Mouse (Mus musculus) hindlimb bud, embryonic 11.5 days (tissue): ENCODE measurements at regions not wholly inside any gene's neighbourhood (a gene's known extent, or its start where the extent isn't known, plus 50 kb on each side); places are given as distances from the start of the nearest gene placed in this dataset.

Experiments used
- DNase-seq: peaks from one replicate; pipeline ENCODE4 v3.0.0-alpha.2; 2012; ENCODE audit warnings: low read depth, low spot score; ENCODE audit errors: extremely low spot score

DNA sequence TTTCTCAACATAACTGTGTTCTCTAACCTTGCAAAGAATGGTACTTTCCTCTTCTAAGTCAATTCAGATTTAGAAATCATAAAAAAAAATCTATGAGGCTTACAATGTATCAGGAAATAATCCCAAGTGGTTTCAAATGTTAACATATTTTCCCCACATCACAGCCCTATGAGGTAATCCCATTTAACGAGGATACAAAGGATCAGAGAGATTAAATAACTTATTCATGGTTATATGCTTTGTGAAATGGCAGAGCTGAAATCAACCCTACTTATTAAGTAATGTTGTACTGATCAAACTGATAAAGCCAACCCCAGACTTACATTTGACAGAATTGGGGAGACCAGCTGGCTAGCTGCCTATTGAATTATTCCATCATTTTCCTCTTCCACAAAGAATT lies 614.4 kb downstream of the Ntrk3 start:
- no peak for DNase-seq

DNA sequence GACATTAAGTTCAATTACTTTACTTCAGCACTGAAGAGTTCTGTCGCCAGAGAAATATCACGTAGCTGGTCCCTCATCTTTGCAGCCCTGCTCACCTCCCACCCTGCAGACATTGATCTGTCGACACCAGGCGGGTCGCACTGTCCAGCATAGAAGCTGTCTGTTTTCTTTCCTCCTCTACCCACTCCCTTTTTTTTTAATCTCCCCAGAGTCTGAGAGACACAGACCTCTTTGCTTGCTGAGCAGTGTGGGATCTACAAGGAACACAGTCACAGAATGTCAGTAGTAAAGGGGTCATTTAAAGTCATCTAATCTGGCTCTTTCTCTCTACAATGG lies 616.7 kb downstream of the Ntrk3 start:
- no peak for DNase-seq

DNA sequence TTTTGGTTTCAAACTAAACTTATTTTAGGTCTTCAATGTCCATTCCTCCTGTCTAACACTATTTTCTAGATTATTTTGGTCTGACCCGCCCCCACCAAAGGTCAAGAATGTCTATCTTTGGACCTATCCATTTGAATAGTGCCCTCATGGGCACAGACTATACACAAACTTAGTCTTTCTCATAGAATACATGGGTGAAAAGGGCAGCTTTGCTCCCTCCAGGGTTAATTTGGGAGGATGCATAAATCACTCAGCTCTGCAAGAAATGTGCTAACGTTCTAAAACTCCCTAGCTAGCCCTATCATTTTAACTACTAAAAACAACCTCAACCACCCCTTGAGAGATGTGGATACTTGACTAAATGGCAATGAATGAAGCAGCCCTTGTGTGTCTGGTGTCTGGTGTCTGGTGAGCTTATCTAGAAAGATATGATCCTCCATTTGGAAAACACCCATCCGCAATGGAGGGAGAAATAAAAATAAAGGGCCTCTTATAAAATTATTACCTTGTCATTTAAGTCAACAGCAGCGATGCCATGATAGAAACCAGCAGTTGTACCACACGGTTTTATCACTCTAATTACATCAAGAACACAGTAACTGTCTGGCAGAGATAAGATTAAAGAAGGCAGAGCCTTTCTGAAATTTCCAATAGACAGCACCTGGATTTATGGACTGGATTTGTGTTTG lies 617.2 kb downstream of the Ntrk3 start:
- no peak for DNase-seq

DNA sequence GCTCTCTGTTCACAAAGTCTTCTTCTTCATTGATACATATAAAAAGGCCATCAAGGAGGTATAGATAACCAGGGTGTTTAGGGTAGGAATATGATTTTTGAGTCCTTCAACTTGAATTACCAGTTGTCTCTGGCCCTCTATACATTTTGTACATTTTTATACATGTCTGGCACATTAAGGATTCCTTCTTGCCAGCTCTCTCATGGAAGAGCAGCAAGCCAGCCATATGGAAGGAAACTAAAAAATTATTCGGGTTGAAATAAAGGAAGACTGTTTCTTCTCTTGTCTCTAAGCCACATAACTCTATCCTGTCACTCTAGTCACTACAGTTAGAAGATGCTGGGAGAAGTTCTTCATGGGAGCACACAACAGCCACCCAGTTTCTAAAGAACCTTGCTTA lies 618.0 kb downstream of the Ntrk3 start:
- no peak for DNase-seq

DNA sequence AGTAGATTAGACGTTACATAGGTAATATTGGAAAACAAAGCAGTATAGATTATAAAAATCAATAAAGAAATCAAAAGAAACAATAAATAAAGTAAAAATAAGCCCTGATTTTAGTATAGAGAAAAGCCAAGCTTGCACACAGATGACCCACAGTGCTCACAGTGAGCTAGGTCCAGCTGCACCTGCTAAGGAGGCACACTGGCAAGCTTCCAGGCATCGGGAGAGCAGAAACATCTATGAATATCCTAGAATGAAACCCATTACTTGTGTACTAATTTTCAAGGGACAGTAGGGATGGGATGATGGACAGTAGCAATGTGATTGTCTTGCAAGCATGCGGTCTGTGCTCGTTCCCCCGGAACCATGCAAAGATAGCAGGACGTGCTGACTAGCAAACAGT lies 626.5 kb downstream of the Ntrk3 start:
- no peak for DNase-seq

DNA sequence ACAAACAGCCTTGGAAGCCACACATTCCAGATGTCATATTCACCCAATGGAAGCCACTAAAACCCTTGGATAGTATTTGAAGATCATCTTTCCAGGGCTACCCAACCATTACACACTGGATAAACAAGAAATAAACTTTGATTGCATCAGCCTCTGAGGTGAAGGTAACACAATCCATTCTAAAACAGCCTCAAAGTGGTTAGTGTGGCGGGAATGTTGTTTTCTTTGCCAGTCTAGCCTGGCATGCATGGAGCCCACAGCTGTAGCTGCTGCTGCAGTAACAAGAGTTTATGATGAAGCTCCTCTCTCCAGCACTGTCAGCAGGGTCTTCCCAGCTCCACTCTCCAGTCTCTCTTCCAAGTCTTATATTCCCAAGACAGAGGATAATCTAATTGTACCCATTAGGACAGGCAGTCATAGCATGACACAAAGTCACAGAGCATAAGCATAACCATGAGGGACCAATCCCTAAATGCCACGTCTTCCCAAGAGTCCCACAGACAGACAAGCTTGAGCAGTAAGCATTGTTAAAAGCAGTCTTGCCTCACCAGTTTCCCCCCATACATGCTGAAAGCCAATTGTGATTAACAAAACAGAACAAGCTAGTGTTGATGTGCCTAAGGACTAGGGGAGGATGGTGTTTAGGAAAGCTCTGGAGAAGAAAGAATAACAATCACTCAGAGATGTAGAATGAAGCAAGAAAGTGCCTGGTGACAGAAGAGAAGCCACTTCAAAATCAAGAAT lies 634.1 kb downstream of the Ntrk3 start:
- DNase-seq, result no peak

DNA sequence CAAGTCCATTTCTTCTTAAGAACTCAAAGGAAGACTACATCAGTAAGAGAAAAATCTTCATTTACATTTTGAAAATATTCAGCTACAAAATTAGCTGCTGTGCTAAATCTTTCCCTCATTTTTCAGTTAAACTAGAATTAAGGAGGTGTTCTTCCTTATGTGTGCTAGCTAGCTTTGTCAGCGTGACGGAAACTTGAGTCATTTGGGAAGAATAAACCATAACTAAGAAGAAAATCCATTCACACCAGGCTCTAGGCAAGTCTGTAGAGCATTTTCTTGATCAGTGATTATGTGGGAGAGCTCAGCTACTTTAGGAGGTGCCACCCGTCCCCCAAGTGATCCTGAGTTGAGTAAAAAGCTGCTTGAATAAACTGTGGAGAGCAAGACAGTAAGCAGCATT lies 635.4 kb downstream of the Ntrk3 start:
- no peak for DNase-seq

DNA sequence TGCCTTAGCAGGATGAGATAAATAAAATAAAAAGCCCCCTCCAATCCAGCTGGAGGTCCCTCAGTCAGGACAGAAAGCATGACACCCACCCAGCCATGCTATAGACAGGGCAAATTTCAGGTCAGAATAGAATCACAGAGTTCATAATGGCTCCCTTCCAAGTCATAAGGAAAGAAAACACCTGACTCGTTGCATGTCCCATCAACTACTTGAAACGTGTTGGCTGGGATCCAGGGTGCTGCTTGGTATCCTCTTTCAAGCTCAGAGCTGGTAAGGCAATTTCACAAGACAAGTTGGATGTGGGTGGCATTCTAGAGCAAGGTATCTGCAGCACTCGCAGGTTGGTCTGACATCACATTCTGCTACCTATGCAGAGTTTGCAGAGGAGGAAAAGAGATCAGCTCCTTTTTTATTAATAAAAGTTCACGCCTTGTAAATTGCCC lies 651.2 kb downstream of the Ntrk3 start:
- DNase-seq, result no peak

DNA sequence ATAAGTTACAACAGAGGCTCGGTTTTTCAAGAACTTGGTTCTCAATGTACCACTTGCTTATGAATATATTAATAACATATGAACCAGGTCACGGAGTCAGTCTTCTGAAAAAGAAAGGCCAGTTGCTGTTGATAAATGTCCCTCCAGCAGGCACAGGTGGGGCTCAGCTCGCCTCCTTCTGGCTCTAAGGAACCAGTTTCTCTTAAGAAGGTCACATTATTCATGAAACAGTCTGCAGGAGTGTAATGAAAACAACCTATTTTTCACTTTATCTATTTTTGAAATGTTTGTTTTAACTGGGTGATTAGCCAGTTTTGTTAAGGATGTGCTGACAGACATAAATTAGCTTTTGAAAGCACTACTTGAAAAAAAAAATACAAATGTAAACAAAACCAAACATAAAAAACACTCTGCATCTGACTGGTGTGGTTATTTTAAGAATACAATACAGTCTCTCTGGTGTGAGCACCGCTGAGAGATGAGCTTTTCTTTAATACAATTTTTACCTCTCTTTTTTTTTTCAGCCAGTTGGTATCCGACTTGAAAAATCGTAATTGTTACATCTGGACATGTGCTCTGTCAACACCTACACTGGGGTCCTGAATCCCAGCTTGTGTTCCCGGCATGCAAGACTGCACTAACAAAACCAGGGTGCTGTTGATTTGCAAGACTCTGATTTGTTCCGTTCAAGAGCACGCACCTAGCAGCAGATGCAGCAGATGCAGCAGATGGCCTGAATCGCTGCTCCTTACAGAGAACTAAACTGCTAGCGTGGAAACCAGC lies 651.8 kb downstream of the Ntrk3 start:
- no peak for DNase-seq

DNA sequence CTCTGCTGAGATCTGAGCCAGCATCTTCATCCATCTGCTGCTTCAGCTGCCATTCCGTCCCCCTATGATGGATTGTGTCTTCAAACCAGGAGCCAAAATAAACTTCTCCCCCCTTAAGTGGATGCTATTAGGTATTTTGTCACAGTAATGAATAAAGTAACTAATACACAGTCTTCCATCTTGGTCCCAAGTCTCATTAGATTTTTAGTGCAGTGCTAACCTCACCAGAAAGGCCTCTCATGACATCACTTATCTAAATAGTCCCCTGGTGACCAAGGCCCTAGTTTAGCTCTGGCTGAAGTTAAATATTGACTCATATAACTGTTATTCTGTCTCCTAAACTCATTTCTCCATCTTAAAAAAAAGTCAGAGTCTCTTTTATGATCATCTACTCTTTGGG lies 658.1 kb downstream of the Ntrk3 start:
- no peak for DNase-seq

DNA sequence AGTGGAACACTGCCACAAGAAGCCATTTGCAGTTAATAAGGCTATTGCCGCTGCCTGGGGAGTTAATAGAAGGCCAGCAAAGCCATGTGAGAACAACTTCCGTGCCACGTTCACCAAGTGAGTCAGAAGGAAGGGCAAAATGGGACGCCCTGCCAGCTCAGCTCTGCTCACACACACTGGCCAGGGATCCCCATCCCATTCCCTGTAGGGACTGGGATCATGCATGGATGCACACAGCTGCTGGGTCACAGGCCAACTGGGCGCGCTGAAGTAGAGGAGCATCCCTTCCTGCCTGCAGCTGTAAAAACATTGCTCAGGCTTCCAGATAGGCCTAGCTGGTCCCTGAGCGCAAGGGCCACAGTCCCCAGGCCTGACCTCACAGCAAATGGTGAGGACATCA lies 666.7 kb downstream of the Ntrk3 start:
- DNase-seq, result no peak

DNA sequence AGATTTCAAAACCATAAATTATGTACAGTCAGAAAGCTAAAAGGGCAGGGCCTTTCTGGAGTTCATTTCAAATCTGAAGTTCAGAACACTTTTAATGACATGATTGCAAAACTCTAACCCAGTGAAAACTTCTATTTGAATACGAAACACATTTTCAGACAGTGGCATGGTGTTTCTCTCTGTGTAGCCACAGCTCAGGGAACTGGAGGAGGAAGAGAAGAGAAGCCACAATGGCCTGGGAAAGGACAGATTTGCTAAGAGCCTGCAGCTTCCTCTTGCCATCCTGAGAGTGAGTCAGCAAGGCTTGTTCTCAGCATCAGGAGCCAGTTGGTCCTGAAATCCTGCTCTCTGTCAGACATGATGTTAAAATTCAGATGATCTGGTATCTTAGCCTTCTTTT lies 676.2 kb downstream of the Ntrk3 start:
- no peak for DNase-seq

DNA sequence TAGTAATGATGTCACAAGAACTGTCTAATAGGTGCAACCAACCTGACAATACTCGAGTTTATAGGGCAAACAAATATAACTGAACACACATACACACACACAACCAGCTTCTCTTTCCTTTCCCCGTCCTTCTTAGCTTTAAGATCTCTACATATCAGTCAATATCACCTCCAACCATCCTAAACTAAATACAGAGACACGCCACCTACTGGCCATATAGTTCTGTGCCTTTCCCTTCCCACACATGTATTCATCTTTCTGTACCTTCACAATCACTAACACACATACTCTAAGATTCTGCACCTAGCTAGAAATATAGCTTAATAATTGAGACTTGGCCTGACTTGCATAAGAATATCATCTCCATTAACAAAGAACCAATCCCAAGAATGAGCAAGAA lies 688.2 kb downstream of the Ntrk3 start:
- DNase-seq, result no peak

DNA sequence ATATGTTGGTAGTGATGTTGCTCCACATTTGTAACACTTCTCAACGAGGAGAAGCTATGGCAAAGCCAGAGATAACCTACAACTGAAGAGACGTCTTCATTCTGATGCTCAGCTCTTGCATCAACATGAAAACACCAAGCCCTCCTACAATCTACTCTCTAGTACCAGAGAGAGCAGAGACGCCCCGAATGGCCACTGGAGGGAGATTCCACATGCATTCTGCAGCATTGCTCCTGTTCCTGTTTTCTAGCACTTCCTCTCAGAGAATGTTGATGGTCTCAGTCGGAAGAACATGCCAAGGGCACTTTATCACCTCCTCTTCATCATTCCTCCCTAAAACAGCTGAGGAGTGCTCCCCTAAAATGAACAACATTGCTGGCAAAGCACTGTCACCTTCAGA lies 692.4 kb downstream of the Ntrk3 start:
- DNase-seq, result no peak

DNA sequence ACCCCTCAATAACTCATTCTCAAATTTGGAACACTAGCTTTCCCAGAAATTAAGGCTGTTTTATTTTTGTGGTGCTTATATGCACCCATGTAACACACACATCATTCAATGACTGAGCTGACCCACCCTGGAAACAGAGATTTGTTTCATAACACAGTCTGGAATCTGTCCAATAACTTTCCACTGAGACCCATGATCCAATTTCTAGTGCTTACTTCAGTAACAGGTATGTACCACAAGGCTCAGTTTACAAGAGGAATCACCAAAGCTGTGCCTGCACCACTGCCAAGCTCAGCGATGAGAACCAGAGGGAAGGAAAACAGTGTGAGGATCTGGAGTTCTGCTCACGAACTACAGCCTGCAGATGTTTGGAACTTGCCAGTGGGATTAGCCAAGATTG lies 706.8 kb downstream of the Ntrk3 start:
- no peak for DNase-seq

DNA sequence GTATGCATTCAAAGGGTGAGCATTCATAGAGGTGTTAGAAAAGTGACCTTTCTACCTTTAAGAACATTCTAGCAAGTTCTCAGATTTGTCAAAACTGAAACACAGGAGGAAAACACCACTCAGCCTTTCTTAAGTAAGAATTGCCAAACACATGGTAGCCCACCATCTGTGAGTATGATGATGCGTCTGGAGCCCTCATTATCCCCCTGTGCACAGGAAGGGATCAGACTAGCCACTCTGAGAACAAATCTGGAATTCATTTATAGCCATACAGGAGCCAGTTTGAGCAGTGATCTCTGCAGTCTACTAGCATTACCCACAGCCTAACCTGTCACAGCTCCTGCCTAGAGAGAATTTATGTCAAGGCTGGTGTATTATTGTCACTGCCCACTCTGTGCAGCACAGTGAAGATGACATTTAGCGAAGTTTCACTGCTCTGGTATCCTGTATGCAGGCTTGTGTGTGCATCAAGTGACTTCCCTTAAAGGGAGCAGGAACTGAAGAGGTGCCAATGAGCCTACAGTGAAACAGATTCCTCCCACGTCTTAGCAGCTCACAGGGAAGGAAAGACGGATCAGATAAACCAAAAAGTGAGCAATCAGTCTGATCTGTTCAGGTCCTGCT lies 710.7 kb downstream of the Ntrk3 start:
- peak; percentile 24 for DNase-seq

DNA sequence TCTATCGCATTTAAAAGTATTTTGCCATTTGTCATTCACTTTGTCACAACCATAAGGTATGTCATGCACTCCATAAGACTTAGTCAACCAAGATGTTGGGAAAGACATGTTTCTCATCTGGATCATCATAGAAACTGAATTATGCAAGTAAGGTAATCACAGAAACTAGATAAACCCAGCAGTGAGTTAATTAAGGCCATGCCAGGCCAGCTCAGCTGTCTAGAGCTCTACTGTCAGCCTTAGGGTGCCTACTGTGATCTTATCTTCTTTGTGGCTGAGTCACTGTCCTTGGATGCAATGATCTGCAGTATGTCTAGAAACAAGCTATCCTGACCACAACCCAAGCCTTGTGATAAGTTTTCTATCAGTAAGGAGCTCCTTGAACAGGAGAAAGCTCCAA lies 714.2 kb downstream of the Ntrk3 start:
- no peak for DNase-seq

DNA sequence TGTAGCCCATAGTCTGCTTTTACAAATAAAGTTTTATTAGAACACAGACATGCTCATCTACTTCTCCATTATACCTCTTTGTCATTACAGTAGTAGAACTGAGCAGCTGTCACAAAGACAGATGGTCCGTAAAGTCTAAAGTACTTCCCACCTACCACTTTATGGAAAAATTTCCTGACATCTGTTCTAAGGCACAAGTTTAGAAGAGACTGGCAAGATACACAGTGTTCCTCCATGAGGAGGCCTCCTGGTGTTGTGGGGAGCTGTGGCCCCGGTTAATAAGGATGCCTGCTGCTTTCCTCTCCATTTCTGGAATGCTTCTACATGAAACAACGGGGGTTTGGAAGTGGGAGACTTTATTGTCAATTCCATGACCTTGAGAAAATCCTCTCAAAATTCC lies 714.7 kb downstream of the Ntrk3 start:
- DNase-seq, result no peak

DNA sequence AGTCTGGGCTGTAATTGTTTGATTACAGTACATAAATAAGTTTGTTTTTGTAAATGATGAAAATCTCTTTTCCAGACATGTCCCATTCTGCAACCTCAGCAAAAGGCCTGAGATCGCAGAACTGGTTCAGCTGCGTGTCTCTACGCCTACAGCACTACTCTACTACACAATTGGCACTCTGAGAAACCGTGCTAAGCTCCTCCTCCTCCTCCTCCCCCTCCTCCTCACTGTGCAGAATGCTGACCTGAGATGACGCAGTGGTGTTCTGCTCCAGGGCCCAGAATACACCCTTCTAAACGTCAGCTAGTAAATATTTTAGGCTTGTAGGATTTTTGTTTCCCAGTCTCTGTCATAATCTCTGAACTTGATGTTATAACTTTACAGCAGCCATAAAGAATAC lies 724.2 kb downstream of the Ntrk3 start:
- DNase-seq, result no peak

DNA sequence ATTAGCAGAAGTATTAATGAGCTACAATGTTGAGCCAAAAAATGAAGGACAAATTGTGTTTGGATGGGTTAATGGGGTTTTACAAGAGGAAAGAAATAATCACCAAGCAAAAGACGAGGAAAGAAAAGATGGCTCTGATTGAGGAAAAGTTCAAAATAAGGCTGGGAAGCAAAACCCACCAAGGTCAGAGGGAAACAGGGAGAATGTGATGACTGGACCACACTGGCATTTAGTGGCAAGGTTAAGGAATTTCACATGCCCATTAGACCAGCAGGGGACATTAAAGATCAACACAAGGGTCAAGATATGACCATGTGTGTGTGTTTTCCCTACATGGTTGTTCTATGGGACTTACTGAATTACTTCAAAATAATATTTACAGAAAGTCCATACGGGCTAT lies 734.7 kb downstream of the Ntrk3 start:
- DNase-seq, result no peak

DNA sequence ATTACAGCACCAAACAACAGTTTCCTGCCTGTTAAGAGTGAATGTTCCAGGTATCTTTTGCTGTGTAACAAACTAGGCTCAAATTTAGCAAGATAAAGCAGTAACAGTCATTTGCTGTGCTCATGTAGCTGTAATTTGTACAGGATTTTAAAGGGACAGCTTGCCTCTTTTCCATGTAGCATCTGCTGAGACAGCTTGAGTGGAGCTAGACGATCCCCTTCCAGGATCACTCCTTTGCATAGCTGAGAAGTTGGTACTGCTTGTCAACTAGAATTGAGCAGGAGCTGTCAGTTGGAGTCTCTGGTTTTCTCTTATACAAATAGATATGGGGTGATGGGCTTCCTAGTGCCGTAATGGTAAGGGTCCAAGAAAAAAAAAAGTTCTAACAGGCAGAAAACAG lies 744.0 kb downstream of the Ntrk3 start:
- DNase-seq, result no peak

DNA sequence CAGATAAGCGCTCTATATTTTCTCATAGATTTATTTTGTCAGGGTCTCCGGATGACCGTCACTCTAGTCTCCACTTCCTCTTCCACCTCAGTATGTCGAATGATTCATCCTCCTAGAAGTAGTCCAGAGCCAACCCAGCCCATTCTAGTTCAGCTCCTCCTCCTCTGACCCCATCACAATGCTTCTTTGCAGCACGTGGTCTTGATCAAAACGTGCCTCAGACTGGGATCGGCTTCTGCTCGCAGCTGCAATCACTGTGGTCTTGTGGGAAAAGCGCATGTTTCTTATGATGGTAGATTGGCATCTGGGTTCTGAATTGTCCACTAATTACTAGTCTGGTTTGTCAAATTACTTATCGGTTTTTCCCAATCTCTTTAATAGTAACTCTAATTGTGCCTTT lies 747.7 kb downstream of the Ntrk3 start:
- DNase-seq, result no peak
